Mouse (Mus musculus) left cerebral cortex, postnatal 4 days (tissue): ENCODE results near the gene Jdp2. TPM values are rescaled to one million over a fixed set of nuclear protein-coding genes. Genes with fewer than 3 reads are reported as not detected.

Source experiments
- DNase-seq: peaks from one replicate; pipeline ENCODE4 v3.0.0-alpha.2; 2022
- intact Hi-C: fragments of 180-260 bp; cut with DNase I; formaldehyde crosslinking; loops from one replicate; pipeline ENCODE4 v1.15.1; 2025
- total RNA-seq, 2 experiments: library from RNA; stranded (reverse); gene quantifications; 2 replicates each; pipeline ENCODE4 v1.2.3; 2021

Gene Jdp2
- total RNA-seq, 2 experiments from 2014 or later, result 16.4 to 19.1 TPM

- intact Hi-C loops, result no loop called here
- no peak for DNase-seq
These were observed 1.8 kb downstream of the Jdp2 start for GRCm38 (mm10) chr12:85600637-85601036.

GRCm38 (mm10) chr12:85601531-85601930 lies 2.7 kb downstream of the Jdp2 start:
- DNase-seq, result no peak
- intact Hi-C loops, result no loop called here

GRCm38 (mm10) chr12:85602153-85602552 lies 3.3 kb downstream of the Jdp2 start:
- intact Hi-C loops, result no loop called here
- no peak for DNase-seq

- no peak for DNase-seq
- intact Hi-C loops, result no loop called here
These were observed 4.0 kb downstream of the Jdp2 start for GRCm38 (mm10) chr12:85602811-85603210.

- intact Hi-C loops, result no loop called here
- DNase-seq, result no peak
These were observed 4.9 kb downstream of the Jdp2 start for GRCm38 (mm10) chr12:85603767-85604166.

GRCm38 (mm10) chr12:85604301-85604998 lies 5.6 kb downstream of the Jdp2 start:
- intact Hi-C loops, result no loop called here
- no peak for DNase-seq

- intact Hi-C loops, result no loop called here
- no peak for DNase-seq
These were observed 9.0 kb downstream of the Jdp2 start for GRCm38 (mm10) chr12:85607519-85608449.

- DNase-seq, result no peak
- intact Hi-C loops, result no loop called here
These were observed 11.3 kb downstream of the Jdp2 start for GRCm38 (mm10) chr12:85610167-85610566.

- intact Hi-C loops, result no loop called here
- no peak for DNase-seq
These were observed 15.3 kb downstream of the Jdp2 start for GRCm38 (mm10) chr12:85614090-85614489.

- no peak for DNase-seq
- intact Hi-C loops, result no loop called here
These were observed 16.7 kb downstream of the Jdp2 start for GRCm38 (mm10) chr12:85615486-85615885.

- no peak for DNase-seq
- intact Hi-C loops, result no loop called here
These were observed 19.1 kb downstream of the Jdp2 start for GRCm38 (mm10) chr12:85617885-85618284.

- intact Hi-C loops, result no loop called here
- no peak for DNase-seq
These were observed 19.6 kb downstream of the Jdp2 start for GRCm38 (mm10) chr12:85618430-85618829.

- intact Hi-C loops, result no loop called here
- no peak for DNase-seq
These were observed 20.6 kb downstream of the Jdp2 start for GRCm38 (mm10) chr12:85619283-85619897.

- no peak for DNase-seq
- intact Hi-C loops, result no loop called here
These were observed 21.1 kb downstream of the Jdp2 start for GRCm38 (mm10) chr12:85619898-85620443.

- no peak for DNase-seq
- intact Hi-C loops, result no loop called here
These were observed 22.2 kb downstream of the Jdp2 start for GRCm38 (mm10) chr12:85621027-85621426.

GRCm38 (mm10) chr12:85621673-85622072 lies 22.8 kb downstream of the Jdp2 start:
- intact Hi-C loops, result no loop called here

GRCm38 (mm10) chr12:85623711-85624110 lies 24.9 kb downstream of the Jdp2 start:
- intact Hi-C loops, result no loop called here
- no peak for DNase-seq

More at GRCm38 (mm10) chr12:85621673-85622072, 22.8 kb downstream of the Jdp2 start:
- DNase-seq, result no peak

GRCm38 (mm10) chr12:85624652-85625051 lies 25.8 kb downstream of the Jdp2 start:
- no peak for DNase-seq

GRCm38 (mm10) chr12:85625852-85626251 lies 27.0 kb downstream of the Jdp2 start:
- DNase-seq, result no peak
- intact Hi-C loops, result no loop called here

More at GRCm38 (mm10) chr12:85624652-85625051, 25.8 kb downstream of the Jdp2 start:
- intact Hi-C loops, result no loop called here

GRCm38 (mm10) chr12:85629661-85630481 lies 31.0 kb downstream of the Jdp2 start:
- peak; percentile 37 for DNase-seq
- intact Hi-C loops, result no loop called here
